Mouse (Mus musculus) mouse trophoblast stem cell (cell line): ENCODE results near the gene Ddias.
"Not testable (repeated sequence)": the region's sequence is repeated elsewhere in the genome, so short reads cannot be mapped to it uniquely, and the experiment has no call there.

ENCODE experiments used
- in situ Hi-C, 2 experiments: fragments of 300-500 bp; cut with MseI, MboI; formaldehyde crosslinking; loops; 2 replicates in 1 of 2; 3 replicates in 1 of 2; pipeline ENCODE4 v1.15.1; 2025

The Ddias gene

DNA sequence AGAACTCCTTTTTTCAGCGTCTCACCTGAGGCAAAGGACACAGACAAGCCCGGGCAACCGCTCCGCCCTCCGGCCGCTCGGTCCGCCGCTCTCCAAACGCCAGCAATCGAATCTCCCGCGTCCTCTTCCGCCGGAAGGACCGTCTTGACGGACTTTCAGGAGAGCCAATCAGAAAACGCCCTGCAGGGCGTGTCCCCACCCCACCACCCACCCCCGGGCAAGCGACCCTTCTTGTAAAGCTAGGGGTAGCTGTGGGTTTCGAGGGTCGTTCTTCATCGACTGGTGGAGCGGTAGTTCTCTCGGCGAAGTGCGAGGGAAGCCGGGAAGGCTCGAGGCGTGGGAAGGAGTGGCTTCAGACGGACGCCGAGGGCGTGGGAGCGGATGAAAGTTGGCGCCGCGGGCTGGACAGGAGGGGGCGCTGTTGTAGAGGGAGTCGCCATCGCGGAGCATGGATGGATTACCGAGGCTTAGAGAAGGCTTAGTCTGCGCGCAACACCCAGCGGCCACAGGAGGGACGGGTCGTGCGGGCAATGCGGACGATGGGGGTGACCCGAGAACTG, at the start of gene Ddias, which contains the start of gene Prcp:
Ddias (minus strand) TSS at position 132 of the 560 bp plus-strand sequence.
Prcp (plus strand) TSS at position 355 of the 560 bp plus-strand sequence.
- in situ Hi-C loops: no loop called here

DNA sequence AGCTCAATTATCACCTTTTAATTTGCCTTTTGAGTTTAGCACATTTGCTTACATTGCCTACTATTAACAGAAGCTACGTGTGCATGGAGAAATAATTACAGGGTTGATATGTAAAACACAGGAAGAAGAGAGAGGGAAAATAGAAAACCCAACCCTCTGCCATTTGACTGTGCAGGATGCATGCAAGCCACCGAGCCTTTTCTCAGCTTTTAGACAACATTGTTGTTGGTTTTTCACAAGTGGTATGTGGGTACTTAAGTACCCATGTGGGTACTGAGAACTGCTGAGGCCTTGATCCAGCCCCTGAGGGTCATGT, 46.8 kb upstream of the Ddias start:
- in situ Hi-C loops: no loop called here

DNA sequence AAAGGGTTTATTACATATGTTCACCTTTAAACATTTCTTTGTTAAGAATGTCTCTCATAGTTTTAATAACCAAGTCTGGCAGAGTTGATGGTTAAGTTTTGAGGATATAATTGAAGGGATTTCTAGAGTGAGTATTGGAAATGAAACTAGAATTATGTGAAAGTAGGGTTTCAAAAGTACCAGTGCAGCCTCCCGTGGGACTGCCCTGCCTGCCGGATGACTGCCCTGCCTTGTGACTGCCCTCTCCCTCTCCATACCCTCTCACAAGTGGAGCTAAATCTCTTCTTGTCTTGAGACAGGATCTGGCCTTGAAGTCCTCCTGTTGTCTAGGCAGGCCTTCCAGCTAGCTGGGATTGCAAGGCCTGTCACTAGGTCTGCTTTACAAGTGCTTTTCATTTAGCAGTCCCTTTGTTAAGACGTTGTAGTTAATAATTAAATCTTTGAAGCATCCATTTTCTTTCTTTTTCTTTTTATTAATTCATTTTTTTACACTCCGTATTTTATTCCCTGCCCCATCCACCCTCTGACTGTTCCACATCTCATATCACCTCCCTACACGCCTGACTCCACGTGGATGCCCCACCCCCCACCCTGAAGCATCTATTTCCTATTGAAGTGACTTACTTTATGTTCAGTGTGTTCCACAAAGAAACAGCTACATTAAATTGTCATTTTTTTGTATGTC, 46.3 kb upstream of the Ddias start:
- in situ Hi-C loops: no loop called here

DNA sequence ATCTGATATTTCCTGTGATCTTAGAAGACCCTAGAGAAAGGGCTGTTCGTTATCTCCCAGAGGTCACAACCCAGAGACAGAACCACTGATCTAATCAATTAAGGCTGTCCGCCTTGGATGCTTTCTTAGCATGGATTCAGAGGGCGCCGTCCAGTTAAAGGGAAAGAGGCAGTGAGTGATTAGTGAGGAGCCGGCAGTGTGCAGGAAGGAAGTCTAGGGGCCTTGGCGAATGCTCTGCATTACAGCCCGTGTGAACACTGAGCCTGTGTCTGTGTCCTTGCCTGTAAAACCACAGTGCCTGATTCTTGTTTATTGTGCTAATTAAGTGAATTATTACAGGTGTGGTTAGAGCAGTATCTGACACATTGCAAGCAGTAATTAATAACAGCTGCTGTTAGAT, 30.2 kb upstream of the Ddias start:
- in situ Hi-C loops: not testable (repeated sequence)

DNA sequence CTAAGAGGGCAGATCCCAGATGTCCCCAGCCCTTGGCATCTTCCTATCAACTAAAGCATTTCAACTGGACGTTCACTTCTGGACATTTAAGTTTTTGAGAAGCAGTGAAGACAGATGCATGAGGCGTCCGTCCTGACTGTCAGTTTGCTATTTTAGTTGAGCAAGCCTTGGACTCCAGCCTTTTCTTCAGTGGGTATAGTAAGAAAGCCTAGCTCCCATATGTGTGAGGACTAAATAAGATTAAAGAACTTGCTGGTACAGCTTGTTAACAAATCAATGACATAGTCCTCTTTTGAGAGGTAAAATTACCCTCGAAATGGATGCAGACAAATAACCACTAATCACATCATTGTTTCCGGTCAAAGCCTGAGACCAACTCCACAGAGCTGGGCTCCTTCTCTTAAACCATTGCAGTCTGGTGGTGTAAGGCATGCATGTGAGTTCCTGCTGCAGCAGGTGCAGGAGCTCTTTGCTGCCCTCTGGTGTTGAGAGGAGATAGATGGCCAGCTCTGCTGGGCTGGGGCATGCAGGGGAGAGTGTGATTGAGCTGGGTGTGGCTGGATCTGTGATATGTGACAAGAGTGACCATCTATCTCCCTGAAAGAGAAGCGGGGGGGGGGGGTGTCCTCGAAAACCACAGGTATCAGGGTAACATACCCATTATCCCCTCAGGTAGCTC, 29.5 kb upstream of the Ddias start:
- in situ Hi-C loops: no loop called here

DNA sequence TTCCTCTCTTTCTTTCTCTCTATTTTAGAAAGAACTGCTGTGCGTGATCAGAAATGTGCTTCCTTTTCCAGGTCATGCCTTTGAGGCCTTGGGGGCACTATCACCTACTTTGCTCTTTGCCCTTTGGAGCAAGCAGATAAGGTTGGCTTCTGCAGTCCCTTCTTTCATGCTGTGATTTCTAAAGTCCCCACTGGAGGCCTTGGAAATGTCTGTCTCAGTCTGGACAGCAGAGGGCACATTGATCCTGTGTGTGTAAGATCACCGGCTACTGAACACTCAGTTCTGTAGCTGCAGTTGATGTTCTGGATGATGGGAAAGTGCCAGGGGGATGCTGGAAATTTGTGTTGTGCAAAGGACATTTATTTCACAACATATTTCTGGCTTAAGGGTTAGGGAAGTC, 23.0 kb upstream of the Ddias start:
- in situ Hi-C loops: no loop called here

GRCm38 (mm10) chr7:92896036-92896435, 22.0 kb upstream of the Ddias start:
- in situ Hi-C loops: no loop called here

- in situ Hi-C loops: no loop called here
These were observed 19.4 kb upstream of the Ddias start for GRCm38 (mm10) chr7:92893478-92893877.

- in situ Hi-C loops: no loop called here
These were observed 16.7 kb upstream of the Ddias start for GRCm38 (mm10) chr7:92890618-92891230.

DNA sequence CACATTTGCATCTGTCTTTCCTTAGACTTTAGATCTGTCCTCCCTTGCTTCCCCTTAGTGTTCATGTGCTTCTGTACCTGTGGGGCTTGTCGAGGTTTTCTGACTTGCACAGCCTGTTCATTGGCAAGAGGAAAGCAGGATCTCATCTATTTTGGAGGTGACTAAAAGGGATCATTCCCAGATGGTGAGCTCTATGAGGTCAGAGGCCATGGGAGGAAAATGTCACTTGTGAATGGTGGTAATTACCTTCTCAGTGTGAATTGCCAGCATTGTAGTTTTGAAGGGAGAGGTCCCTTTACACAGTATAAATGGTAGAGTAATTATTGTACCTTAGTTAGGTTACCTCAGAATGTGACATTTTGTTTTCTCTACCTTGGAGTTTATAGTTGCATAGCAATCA, 16.2 kb upstream of the Ddias start:
- in situ Hi-C loops: no loop called here

GRCm38 (mm10) chr7:92887230-92887629, 13.2 kb upstream of the Ddias start:
- in situ Hi-C loops: no loop called here

GRCm38 (mm10) chr7:92886801-92887200, 12.8 kb upstream of the Ddias start:
- in situ Hi-C loops: no loop called here

DNA sequence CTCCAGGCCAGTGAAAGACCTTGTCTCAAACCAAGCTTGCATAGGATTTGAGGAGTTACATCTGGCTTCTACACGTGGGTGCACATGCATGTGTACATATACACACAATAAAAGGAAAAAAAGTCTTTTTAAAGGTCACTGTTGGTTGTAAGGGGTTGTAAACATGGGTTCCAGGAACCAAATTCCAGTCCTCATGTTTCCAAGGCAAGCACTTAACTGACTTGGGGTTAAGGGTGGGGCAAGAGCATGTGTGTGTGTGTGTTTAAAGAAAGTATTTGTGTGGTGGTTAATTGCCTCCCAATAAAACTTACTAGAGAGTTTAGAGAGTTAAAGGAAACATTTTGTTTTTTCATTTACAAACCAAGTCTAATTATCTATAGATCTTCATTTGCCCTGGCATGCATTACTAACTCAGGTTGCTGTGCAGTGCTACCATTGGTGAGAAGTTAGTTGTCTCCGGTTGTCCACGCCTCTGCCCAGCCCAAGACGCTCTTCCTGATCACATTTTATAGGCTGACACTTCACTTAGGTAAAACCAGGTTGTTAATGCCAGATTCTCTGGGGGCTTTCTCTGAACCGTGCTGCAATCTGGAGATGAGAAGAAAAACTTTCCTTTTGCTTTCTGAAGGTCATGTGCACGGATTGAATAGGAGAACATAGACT, 11.1 kb upstream of the Ddias start:
- in situ Hi-C loops: no loop called here

DNA sequence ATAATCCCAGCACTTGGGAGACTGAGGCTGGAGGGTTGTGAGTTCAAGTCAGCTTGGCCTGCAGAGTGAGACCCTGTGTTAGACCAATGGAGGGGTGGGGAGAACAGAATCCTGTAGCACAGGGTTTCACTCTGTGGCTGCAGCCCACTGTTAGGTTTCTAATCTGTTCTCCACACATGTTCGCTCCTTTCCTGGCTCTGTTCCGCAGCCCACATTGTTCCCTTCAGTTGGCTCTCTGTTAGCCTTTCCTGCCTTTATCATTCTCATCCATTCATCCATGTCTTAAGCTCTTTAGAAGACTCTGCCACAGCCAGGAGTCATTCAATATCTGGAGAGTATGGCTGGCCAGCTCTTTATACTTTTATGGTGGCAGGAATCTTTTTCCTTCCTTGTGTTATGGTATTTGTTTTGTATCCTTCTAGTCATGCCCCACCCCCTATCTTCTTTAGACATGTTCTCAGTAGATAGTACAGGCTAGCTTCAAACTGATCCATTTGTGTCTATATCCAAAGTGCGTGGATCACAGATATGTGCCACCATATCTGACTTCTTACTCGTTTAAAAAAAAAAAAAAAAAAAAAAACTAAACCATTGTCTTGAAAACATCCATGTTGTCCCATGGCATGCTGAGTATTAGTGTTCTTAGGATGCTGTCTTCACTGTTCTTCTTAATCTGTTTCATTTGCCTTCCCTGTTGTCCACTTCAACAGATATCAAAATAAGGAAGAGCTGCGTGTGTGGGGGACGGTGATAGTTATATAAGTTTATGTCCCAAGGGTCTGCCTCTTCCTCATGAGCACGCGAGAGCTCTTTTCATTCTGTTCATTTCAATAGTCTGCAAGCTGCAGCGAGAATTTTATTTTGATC, 10.0 kb upstream of the Ddias start:
- in situ Hi-C loops: no loop called here

- in situ Hi-C loops: no loop called here
These were observed 4.7 kb upstream of the Ddias start for GRCm38 (mm10) chr7:92878575-92879285.

DNA sequence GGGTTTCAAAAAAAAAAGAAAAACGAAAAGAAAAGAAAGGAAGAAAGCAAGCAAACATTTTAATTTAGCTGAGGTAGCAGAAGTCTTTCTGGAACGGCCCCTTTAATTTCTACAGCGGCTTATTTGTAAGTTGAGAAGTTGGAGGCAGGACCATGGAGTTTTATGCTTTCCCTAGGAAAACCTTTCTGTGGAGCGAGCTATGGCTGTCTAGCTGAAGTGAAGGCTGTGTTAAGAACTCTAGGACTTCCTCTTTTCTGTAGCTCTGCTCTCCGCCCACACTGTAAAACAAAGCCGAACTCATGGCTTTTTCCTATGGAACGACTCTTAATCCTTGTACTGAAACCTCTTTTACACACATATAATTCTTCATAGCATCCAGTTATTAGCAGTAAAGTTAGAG, 2.5 kb upstream of the Ddias start:
- in situ Hi-C loops: no loop called here

DNA sequence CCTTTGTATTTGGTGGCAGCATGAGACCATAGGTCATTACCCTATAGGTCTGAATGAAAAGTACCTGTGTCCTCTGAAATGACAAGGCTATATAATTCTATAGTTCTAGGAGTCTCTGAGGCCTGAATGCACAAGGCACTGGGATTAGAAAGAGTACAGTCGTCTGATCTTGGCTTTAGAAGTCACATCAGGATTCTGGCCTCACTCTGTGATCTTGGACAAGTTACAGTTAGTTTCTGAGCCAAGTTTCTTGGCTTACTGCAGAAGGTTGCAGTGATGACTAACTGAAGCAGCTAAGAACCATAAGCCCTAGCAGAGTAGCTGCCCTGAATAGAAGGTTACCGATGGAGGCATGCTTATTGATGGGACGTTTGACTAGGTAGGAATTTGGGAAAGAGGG, 2.0 kb upstream of the Ddias start:
- in situ Hi-C loops: no loop called here

DNA sequence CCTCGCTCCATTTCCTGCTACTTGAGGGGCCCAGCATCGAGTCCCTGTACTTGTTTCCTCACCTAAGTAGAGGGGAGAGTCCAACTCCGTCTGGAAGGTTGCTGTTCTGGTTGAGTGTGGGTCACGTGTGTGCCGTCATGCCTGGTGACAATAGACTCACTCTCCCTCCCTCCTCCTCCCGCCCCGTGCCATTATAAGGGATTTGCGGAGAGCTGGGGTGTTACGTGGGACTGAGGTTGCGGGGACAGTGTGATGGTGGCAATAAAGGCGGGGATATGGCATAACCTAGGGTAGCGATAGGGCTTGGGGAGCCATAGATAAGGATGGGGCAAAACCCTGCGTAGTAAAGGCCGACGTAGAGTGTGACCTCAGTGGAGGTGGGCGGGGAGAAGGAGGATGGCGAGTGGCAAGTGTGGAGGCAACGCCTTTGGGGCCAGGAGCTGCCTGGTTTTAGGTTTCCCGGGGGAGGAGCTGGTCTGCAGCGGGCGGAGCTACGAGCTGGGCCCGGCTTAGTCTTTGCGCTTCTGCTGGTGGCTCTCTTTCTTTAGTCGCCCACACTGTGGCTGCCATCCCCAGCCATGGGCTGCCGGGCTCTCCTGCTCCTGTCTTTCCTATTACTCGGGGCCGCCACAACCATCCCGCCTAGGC, 838 bp upstream of the Ddias start:
- in situ Hi-C loops: no loop called here

GRCm38 (mm10) chr7:92871596-92871995, 2.5 kb downstream of the Ddias start:
- in situ Hi-C loops: no loop called here

DNA sequence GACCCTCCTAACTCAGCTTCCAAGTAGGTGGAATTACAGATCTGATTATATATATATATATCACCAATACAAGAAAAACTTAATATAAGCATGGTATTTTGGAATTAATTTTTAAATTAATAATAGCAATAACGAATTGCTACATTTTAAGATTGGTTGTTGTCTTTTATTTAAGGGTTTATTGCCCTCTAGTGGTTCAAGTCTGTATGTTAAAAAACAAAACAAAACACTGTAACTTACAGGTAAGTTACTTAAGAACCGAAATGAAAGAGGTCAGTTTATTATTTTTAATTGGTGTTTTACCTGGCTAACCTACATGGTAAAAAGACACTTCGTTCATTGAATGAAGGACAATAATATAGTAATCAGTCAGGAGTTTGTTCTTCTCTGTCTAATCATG, 3.9 kb downstream of the Ddias start:
- in situ Hi-C loops: no loop called here
